Mouse (Mus musculus) layer of hippocampus, adult 11-12 months (tissue): ENCODE results near the gene Hoxb8.

Source experiments
- DNase-seq: peaks from one replicate; pipeline ENCODE4 v3.0.0; 2022; ENCODE audit warnings: low spot score

The Hoxb8 gene

GRCm38 (mm10) chr11:96281855-96282570 lies at the start of gene Hoxb8:
Gene Hoxb8 (plus strand): TSS chr11:96281905.
- DNase-seq: no peak

DNA sequence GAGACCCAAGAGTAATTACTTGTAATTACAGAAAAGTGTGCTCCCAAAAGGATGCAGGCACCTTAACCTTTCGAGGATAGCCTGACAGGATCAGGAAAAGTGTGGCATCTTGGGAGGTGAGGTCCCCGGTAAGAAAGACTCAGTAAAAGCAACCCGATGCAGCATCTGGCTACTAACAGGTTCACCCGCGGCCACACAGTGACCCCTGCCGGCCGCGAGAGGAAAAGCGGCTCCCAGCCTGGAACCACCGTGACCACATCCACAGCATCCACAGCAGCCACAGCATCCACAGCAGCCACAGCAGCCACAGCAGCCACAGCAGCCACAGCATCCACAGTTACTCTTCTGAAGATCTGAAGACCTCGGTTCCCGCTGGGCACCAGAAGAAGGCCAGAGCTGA lies 46.8 kb upstream of the Hoxb8 start:
- peak; percentile 46 for DNase-seq

DNA sequence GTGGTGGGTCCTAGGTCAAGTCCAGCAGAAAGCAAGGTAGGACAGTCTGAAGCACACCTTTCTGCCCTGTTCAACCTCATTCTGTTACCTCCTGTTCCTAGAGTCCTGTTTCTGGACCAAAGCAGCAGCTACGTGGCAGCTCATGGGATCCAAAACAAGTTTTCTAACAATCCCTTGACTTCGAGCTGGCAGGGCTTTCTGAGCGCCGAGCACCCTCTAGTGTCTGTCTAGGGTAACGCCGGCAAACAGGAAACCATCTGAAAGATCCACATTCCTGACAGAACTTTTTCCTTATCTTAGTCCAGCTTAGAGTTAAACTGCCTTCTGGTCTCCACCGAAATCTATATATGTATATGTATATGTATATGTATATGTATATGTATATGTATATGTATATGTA lies 41.5 kb upstream of the Hoxb8 start:
- DNase-seq: peak; percentile 26

- no peak for DNase-seq
These were observed 30.8 kb upstream of the Hoxb8 start for GRCm38 (mm10) chr11:96250901-96251300.

DNA sequence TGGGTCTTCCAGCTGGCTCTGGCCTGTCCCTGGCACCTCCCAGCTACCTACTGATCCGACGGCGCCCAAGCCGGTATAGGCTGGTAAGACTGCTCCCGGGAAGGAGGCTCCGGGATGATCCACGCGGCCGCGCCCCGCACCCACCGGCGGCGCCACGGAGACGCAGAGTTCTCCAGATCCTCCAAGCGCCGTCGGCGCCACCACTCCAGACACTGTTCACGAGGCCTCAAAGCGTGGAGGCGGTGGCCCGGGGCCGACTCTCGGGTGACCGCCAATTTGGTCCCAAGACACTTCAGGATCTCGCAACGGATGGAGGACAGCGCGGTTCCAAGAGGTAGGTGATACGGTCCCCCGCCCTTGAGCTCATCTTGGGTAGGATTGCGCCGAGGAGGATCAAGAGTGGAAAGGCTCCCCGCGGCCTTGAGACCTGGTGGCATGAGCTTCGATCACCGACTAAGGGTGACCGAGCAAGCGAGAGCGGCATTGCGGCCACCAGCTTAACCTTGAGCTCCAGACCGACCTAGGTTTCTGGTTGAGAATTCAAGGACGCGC lies 30.1 kb upstream of the Hoxb8 start:
- no peak for DNase-seq

- DNase-seq: no peak
These were observed 29.1 kb upstream of the Hoxb8 start for GRCm38 (mm10) chr11:96252541-96253120.

DNA sequence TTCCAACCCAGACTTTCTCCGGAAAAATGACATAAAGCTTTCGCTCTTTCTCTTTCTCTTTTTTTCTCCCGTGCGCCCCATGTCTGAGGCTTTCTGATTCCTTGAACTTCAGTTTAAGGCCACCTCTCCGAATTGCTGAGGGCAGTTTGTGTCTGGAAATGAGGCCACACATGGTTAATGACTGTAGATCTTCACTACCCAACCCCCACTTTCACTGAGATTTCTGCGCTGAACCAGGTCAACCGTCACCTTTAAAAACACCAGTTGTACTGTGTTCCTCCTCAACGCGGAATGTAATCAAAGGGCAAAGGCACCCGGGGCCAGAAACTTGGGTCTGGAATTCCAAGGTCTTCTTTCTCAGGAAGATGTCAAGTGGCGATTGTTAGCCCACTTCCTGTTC lies 27.5 kb upstream of the Hoxb8 start:
- no peak for DNase-seq

- no peak for DNase-seq
These were observed 26.4 kb upstream of the Hoxb8 start for GRCm38 (mm10) chr11:96255111-96255995.

DNA sequence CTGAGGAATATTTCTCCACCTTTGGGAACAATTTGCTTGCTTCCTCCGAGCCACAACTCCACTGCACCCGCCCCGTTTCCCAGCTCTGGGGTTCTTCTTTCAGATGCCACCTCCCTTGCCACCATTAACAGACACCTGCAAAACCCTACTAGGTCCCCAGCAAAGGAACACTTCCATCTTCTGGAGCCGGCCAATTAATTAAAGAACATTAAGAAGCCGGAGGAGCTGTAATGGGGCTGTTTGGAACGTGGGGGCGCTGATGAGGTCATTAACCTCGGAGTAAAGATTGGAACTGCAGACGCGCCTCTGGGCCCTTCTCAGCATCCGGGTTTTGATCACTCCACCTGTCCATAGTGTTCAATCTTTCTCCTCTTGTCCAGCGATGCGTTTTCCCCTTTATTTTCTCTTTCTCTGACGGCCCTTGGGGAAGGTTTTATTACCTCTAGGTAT lies 25.7 kb upstream of the Hoxb8 start:
- DNase-seq: no peak

DNA sequence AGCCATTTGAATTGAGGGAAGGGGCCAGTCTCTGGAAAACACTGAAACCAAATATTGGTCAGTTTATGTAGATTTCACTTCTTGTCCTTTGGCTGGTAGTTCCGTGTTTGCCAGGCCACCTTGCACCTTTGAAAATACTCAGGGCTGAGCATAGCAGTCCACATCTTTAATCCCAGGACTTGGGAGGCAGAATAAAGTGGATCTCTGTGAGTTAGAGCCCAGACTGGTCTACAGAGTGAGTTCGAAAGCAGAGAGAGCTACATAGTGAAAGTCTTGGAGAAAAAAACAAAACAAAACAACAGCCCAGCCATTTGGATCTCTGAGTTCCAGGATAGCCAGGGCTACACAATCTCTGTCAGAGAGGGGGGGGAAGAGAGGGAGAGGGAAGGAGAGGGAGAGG lies 24.6 kb upstream of the Hoxb8 start:
- no peak for DNase-seq

GRCm38 (mm10) chr11:96259038-96259437 lies 22.7 kb upstream of the Hoxb8 start:
- no peak for DNase-seq

GRCm38 (mm10) chr11:96259511-96259910 lies 22.2 kb upstream of the Hoxb8 start:
- DNase-seq: no peak

DNA sequence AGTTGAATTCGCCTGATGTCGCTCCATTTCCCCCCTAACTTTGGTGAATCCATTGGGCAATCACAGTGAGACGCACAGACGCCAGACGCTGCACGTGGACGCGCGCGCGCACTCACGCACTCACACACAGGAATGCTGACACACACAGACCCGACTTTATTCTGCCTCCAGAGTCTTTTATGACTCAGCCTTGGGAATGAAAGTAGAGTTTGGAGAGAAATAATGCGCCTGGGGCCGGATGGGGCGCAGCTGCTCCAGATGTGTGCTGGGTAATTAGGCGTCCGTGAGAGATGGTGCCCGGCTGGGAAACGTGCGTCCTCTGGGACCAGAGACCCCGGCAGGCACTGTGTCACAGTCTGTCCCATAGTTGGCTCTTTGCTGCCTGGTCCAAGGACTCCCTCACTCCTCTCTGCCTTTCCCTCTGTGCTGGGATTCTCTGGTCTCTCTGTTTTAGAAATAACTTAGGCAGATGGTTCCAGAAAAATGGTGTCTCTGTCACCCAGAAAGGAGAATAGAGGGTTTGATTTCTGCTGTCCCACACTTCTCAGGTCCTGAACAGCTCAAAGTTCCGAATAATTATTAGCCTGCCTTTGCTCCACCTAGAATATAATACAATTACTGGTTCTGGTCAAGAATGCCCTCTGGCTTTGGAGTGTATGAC lies 21.3 kb upstream of the Hoxb8 start:
- DNase-seq: no peak

DNA sequence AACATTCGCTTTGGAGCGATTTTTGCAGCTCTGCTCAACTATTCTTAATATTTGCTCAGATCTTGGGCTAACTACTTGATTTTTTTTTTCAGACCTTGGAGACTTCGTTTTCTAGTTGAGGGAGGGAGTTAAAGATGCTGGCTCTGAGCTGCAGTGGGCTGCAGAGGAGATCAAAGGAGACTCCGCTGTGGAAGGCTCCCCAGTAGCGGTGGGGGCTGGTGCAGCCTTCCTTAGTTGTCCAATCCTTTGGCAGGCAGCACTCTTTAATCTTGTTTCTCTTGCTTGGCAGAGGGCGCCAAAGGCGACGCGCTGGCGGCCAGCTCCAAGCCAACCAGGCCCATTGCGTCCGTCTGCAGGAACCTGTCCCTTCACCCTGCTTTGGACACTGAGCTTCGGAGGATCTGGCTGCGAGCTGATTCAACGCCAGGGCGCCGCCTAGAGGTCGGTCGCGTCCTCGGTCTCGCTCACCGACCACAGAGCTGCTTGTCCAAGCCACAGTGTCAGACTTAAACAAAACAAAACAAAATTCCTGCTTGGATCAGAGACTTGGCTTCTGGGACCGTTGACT lies 20.3 kb upstream of the Hoxb8 start:
- DNase-seq: no peak

GRCm38 (mm10) chr11:96262262-96262830 lies 19.4 kb upstream of the Hoxb8 start:
- DNase-seq: no peak

DNA sequence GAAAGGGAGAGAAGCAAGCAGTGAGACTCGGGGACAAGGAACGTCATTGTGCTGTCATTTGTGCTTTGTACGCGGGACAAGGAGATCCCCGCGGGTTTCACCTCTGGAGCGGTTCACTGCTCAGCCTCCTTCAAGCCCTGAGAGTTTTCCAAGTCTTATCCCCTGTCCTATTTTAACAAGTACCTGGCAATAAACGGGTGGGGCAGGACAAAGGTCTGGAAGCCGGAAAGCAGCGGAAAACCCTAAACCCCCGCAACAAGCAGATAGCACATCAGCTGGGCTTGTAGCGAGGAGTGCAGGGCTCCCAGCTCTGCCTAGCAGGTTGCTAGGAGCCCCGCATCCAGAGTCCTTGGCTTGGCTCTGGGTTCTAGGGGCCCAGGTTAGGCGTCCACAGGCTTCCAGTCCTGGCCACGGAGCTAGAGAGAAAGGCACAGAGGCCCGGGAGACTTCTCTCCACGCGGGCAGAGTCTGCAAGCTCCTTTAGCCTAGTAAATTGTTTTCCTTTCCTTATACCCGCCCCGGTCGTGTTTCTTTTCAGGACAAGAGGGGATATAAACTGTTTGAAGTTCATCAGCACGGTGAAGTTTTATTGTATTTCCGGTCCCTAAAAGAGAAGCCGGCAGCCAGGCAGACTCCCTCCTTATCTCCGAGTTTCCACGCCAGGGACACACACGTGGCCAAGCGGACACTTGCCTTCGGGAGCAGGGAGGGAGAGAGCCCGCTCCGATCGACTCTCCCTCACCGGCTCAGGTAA lies 17.9 kb upstream of the Hoxb8 start:
- no peak for DNase-seq

DNA sequence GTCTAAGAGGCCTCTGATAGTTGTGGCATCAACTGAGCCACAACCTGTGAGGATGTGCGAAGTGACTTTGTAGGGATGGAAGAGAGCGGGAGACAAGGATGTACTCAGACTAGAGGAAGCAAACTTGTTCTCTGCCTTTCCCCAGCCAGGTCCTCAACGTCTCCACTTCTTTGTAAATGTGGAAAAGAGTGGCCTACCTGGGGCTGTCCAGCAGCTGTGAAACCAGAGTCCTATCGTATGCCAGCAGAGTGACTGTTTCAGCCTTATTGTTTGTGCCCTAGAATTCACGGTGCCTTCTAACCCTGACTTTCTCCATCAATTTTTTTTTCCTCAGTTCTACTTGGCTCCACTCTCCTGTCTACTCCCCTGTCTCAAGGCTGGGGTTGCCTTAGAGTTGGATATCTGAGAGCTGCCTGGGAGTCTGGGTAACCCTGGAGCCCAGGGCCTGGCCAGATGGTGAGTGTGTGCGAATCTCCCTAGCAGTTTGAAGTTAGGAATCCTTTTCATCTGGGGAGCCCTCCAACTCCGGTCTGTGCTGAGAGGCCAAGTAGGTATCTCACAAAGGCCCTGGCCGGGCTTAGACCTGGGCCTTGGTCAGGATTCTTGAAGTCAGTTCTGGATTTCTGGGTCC lies 17.2 kb upstream of the Hoxb8 start:
- DNase-seq: no peak

DNA sequence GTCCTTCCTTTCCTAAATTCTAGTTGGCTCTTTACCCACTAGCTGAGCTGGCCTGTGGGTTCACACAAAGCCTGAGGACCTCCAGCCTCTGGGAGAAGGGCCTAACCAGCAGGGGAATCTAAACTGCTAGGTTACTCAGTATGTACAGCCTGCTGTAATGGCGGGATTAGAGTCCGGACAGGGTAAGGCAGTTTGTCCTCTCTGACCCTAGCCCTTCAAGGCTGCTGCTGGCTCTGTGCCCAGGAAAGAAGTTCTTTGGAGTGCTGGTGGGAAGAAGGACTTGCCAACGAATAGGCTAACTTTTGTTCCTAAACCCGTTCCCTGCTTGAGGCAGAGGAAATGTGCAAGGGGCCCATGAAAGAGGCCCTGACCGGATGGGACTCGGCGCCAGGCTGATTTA lies 15.8 kb upstream of the Hoxb8 start:
- no peak for DNase-seq

DNA sequence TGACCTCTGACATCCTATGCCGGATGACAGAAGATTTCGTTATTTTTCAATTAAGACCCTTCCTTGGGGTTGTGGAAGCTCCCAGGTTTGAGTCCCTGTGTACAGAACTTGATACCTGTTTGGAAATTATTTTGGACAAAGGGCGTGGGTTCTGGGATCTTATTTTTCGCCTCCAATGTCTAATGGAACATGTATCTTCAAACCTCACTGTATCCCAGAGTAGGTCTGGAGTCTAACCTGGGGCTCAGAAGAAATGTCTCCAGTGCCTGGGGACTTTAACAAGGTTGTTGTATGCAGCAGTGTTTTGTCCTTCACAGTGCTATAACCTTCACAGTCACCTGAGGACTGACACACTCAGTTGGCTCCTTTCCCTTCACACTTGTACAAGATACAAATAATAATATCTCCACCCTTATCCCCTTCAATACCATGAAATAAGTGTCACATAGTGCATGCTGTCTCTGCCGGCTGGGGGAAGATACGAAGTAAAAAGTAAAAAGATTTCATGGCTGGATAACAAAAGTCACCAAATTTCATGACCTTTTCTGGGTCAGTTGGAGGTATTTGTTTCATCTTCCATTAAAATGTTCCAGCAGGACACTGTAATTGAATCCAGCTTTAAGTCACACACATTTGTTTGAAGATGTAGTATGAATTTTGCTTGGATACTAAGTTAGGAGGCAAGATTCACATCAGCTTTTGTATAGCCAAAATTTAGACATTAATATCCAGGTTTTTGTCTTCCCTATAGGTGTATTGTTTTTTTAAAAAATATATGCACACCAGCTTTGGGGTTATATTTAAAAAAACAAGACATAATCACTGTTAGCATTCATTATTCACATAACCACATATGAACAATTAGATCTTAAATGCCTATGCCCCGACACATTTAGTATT lies 14.4 kb upstream of the Hoxb8 start:
- no peak for DNase-seq
